In the genomic region with DNA sequence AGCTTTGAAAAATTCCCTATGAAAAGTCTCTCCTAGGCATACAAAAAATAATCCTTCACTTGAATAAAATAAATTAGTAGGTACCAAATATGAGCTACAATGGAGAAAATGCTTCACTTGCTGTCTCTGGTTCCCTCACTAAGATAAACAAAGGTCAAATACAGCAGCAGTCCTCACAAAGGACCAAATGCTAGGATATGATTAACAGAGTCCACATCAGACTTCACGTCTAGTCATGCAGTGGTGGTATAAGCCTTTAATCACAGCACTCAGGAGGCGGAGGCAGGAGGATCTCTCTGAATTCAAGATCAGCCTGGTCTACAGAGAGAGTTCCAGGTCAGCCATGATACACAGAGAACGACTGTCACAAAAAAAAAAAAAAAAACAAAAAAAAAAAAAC, we compare ENCODE assay signal across 24 mouse cellular contexts.
"Had no signal": no experiment of that assay in that cellular context is flagged by ENCODE, and none has a peak within 500 bp of the region (broad histone marks: within the 10 kb centered on the region; RNA-seq: fewer than 3 reads in every experiment).

No protein-coding gene starts in this region.

- H3K4me3 ChIP-seq: heart, embryonic 10.5 days; heart, embryonic 13.5 days; heart, embryonic 15.5 days; hindbrain, embryonic 13.5 days; hindbrain, embryonic 15.5 days; limb, embryonic 13.5 days; limb, embryonic 15.5 days; liver, embryonic 13.5 days; liver, embryonic 15.5 days had no signal

- H3K27ac ChIP-seq: heart, embryonic 10.5 days; heart, embryonic 13.5 days; heart, embryonic 15.5 days; hindbrain, embryonic 13.5 days; hindbrain, embryonic 15.5 days; hindbrain, postnatal 0 days; limb, embryonic 13.5 days; limb, embryonic 15.5 days; liver, embryonic 13.5 days; liver, embryonic 15.5 days had no signal

- H3K27me3 ChIP-seq: heart, embryonic 13.5 days; heart, embryonic 15.5 days; hindbrain, embryonic 13.5 days; hindbrain, embryonic 15.5 days; limb, embryonic 13.5 days; limb, embryonic 15.5 days; liver, embryonic 13.5 days; liver, embryonic 15.5 days had no signal

- H3K36me3 ChIP-seq: heart, embryonic 10.5 days; heart, embryonic 13.5 days; heart, embryonic 15.5 days; hindbrain, embryonic 13.5 days; hindbrain, embryonic 15.5 days; limb, embryonic 13.5 days; limb, embryonic 15.5 days; liver, embryonic 13.5 days; liver, embryonic 15.5 days had no signal

- H3K9me3 ChIP-seq: heart, embryonic 10.5 days; heart, embryonic 13.5 days; heart, embryonic 15.5 days; hindbrain, embryonic 13.5 days; hindbrain, embryonic 15.5 days; limb, embryonic 13.5 days; limb, embryonic 15.5 days; liver, embryonic 13.5 days; liver, embryonic 15.5 days had no signal

- ATAC-seq: forebrain, postnatal 0 days; hindbrain, postnatal 0 days; intestine, embryonic 16.5 days had no signal

- H3K9ac ChIP-seq: forebrain, postnatal 0 days; heart, embryonic 13.5 days; heart, embryonic 15.5 days; hindbrain, embryonic 13.5 days; hindbrain, embryonic 15.5 days; limb, embryonic 13.5 days; limb, embryonic 15.5 days; liver, embryonic 13.5 days; liver, embryonic 15.5 days had no signal

- H3K4me1 ChIP-seq: heart, embryonic 10.5 days; heart, embryonic 13.5 days; heart, embryonic 15.5 days; hindbrain, embryonic 13.5 days; hindbrain, embryonic 15.5 days; limb, embryonic 13.5 days; limb, embryonic 15.5 days; liver, embryonic 13.5 days had no signal

- DNase-seq: forebrain, postnatal 0 days; gastrocnemius, postnatal 14 days; gastrocnemius, postnatal 36 days; heart, adult 18-20 months; heart, postnatal 14 days; heart, postnatal 36 days; kidney, adult 11 months; kidney, adult 8-10 months; kidney, postnatal 10 days; kidney, postnatal 36 days; layer of hippocampus, adult 9-11 months; layer of hippocampus, postnatal 36 days; left cerebral cortex, postnatal 4 days; liver, embryonic 13.5 days had no signal

- H3K4me2 ChIP-seq: heart, embryonic 13.5 days; heart, embryonic 15.5 days; hindbrain, embryonic 13.5 days; hindbrain, embryonic 15.5 days; limb, embryonic 13.5 days; limb, embryonic 15.5 days; liver, embryonic 13.5 days; liver, embryonic 15.5 days had no signal
